Mouse (Mus musculus): ENCODE results near the gene Irf6. TPM values are rescaled to one million over a fixed set of nuclear protein-coding genes. Genes with fewer than 3 reads are reported as not detected.

Irf6 gene
- 2.6 and 3.0 TPM in 2 replicates for polyA plus RNA-seq (2014; fragmentation: Nextera tagmentation; extraction: Ambion mirVana)

GRCm38 (mm10) chr1:193152872-193153271, at the start of gene Irf6:
TSS of gene Irf6 (plus strand) at chr1:193153111.
- H3K9ac ChIP-seq (ENCODE audit: low read length), result no peak within 1 kb of the TSS; the same call in 1 of the 2 replicates

GRCm38 (mm10) chr1:193112093-193112492, 40.8 kb upstream of the Irf6 start:
- Histone ChIP-seq H3K9me3 (ENCODE audit: control insufficient read depth, low read length) (no peaks in the 10 kb centered on the region), H3K27me3 (ENCODE audit: control insufficient read depth, insufficient read depth, low read length) (no peaks in the 10 kb centered on the region), H3K27ac (ENCODE audit: low read depth, low read length) (no peak overlapping the region), H3K4me3 (ENCODE audit: low read depth, low read length) (no peak overlapping the region), H3K36me3 (ENCODE audit: control insufficient read depth, insufficient read depth, low read length) (peaks cover 19% of the 10 kb centered on the region; the same call in 1 of the 2 replicates), H3K9ac (ENCODE audit: low read length) (no peak overlapping the region), H3K4me2 (ENCODE audit: low read depth, low read length, severe bottlenecking) (no peak overlapping the region), H3K4me1 (replicated peaks; ENCODE audit: control insufficient read depth, insufficient read depth, low read length) (no peaks in the 10 kb centered on the region)
- 95% methylated on average over 9 of the region's 9 CpGs for WGBS
- no peak for ATAC-seq (replicated peaks; ENCODE audit: low FRiP score)
- no peak for DNase-seq (ENCODE audit: low spot score)

More at GRCm38 (mm10) chr1:193152872-193153271, at the start of gene Irf6:
- DNase-seq (ENCODE audit: low spot score) (peak; percentile 76), ATAC-seq (replicated peaks; ENCODE audit: low FRiP score) (peak; percentile 89)
- H3K9me3 ChIP-seq (ENCODE audit: control insufficient read depth, low read length), result no peaks in the 10 kb centered on the region
- peak within 1 kb of the TSS; percentile 50 for H3K4me2 ChIP-seq (ENCODE audit: low read depth, low read length, severe bottlenecking)
- peaks cover 4% of the 10 kb centered on the region for H3K4me1 ChIP-seq (replicated peaks; ENCODE audit: control insufficient read depth, insufficient read depth, low read length)
- no peaks in the 10 kb centered on the region for H3K36me3 ChIP-seq (ENCODE audit: control insufficient read depth, insufficient read depth, low read length)
- H3K4me3 ChIP-seq (ENCODE audit: low read depth, low read length), result peak within 1 kb of the TSS; percentile 23
- no peak within 1 kb of the TSS for H3K27ac ChIP-seq (ENCODE audit: low read depth, low read length)
- WGBS, result under 1% methylated on average over 30 of the region's 30 CpGs
- peaks cover 30% of the 10 kb centered on the region for H3K27me3 ChIP-seq (ENCODE audit: control insufficient read depth, insufficient read depth, low read length)

GRCm38 (mm10) chr1:193122793-193123192, 30.1 kb upstream of the Irf6 start:
- Histone ChIP-seq H3K9me3 (ENCODE audit: control insufficient read depth, low read length) (no peaks in the 10 kb centered on the region), H3K9ac (ENCODE audit: low read length) (no peak overlapping the region), H3K27me3 (ENCODE audit: control insufficient read depth, insufficient read depth, low read length) (no peaks in the 10 kb centered on the region), H3K4me1 (replicated peaks; ENCODE audit: control insufficient read depth, insufficient read depth, low read length) (no peaks in the 10 kb centered on the region), H3K4me3 (ENCODE audit: low read depth, low read length) (no peak overlapping the region), H3K36me3 (ENCODE audit: control insufficient read depth, insufficient read depth, low read length) (peaks cover 31% of the 10 kb centered on the region), H3K4me2 (ENCODE audit: low read depth, low read length, severe bottlenecking) (no peak overlapping the region), H3K27ac (ENCODE audit: low read depth, low read length) (no peak overlapping the region)
- DNase-seq (ENCODE audit: low spot score), result no peak
- 95% methylated on average over 7 of the region's 7 CpGs for WGBS
- ATAC-seq (replicated peaks; ENCODE audit: low FRiP score), result no peak

GRCm38 (mm10) chr1:193123290-193123689, 29.6 kb upstream of the Irf6 start:
- WGBS, result 92% methylated on average over 6 of the region's 6 CpGs
- Histone ChIP-seq H3K36me3 (ENCODE audit: control insufficient read depth, insufficient read depth, low read length) (peaks cover 26% of the 10 kb centered on the region), H3K27me3 (ENCODE audit: control insufficient read depth, insufficient read depth, low read length) (no peaks in the 10 kb centered on the region)

GRCm38 (mm10) chr1:193125835-193126234, 27.1 kb upstream of the Irf6 start:
- 87% methylated on average over 4 of the region's 4 CpGs for WGBS
- no peak overlapping the region for H3K4me3 ChIP-seq (ENCODE audit: low read depth, low read length)
- no peak overlapping the region for H3K27ac ChIP-seq (ENCODE audit: low read depth, low read length)
- peaks cover 5% of the 10 kb centered on the region; the same call in 1 of the 2 replicates for H3K4me1 ChIP-seq (replicated peaks; ENCODE audit: control insufficient read depth, insufficient read depth, low read length)
- H3K27me3 ChIP-seq (ENCODE audit: control insufficient read depth, insufficient read depth, low read length), result no peaks in the 10 kb centered on the region
- H3K36me3 ChIP-seq (ENCODE audit: control insufficient read depth, insufficient read depth, low read length), result peaks cover 22% of the 10 kb centered on the region
- H3K9ac ChIP-seq (ENCODE audit: low read length), result no peak overlapping the region
- H3K4me2 ChIP-seq (ENCODE audit: low read depth, low read length, severe bottlenecking), result no peak overlapping the region
- no peaks in the 10 kb centered on the region for H3K9me3 ChIP-seq (ENCODE audit: control insufficient read depth, low read length)
- no peak for DNase-seq (ENCODE audit: low spot score)
- ATAC-seq (replicated peaks; ENCODE audit: low FRiP score), result no peak

More at GRCm38 (mm10) chr1:193123290-193123689, 29.6 kb upstream of the Irf6 start:
- H3K9ac ChIP-seq (ENCODE audit: low read length), result no peak overlapping the region
- no peak overlapping the region for H3K4me2 ChIP-seq (ENCODE audit: low read depth, low read length, severe bottlenecking)
- H3K9me3 ChIP-seq (ENCODE audit: control insufficient read depth, low read length), result no peaks in the 10 kb centered on the region
- DNase-seq (ENCODE audit: low spot score) (no peak), ATAC-seq (replicated peaks; ENCODE audit: low FRiP score) (no peak)
- no peak overlapping the region for H3K4me3 ChIP-seq (ENCODE audit: low read depth, low read length)
- H3K4me1 ChIP-seq (replicated peaks; ENCODE audit: control insufficient read depth, insufficient read depth, low read length), result no peaks in the 10 kb centered on the region
- no peak overlapping the region for H3K27ac ChIP-seq (ENCODE audit: low read depth, low read length)

GRCm38 (mm10) chr1:193128055-193128454, 24.9 kb upstream of the Irf6 start:
- Histone ChIP-seq H3K4me2 (ENCODE audit: low read depth, low read length, severe bottlenecking) (no peak overlapping the region), H3K4me3 (ENCODE audit: low read depth, low read length) (no peak overlapping the region), H3K27ac (ENCODE audit: low read depth, low read length) (no peak overlapping the region), H3K9ac (ENCODE audit: low read length) (no peak overlapping the region), H3K36me3 (ENCODE audit: control insufficient read depth, insufficient read depth, low read length) (peaks cover 6% of the 10 kb centered on the region; the same call in 1 of the 2 replicates), H3K27me3 (ENCODE audit: control insufficient read depth, insufficient read depth, low read length) (no peaks in the 10 kb centered on the region), H3K4me1 (replicated peaks; ENCODE audit: control insufficient read depth, insufficient read depth, low read length) (peaks cover 5% of the 10 kb centered on the region; the same call in 1 of the 2 replicates), H3K9me3 (ENCODE audit: control insufficient read depth, low read length) (no peaks in the 10 kb centered on the region)
- ATAC-seq (replicated peaks; ENCODE audit: low FRiP score) (no peak), DNase-seq (ENCODE audit: low spot score) (no peak)
- 91% methylated on average over 6 of the region's 6 CpGs for WGBS

- Histone ChIP-seq H3K4me2 (ENCODE audit: low read depth, low read length, severe bottlenecking) (peak overlapping the region; percentile 60), H3K27ac (ENCODE audit: low read depth, low read length) (no peak overlapping the region), H3K36me3 (ENCODE audit: control insufficient read depth, insufficient read depth, low read length) (peaks cover 2% of the 10 kb centered on the region; the same call in 1 of the 2 replicates), H3K4me1 (replicated peaks; ENCODE audit: control insufficient read depth, insufficient read depth, low read length) (peaks cover 5% of the 10 kb centered on the region; the same call in 1 of the 2 replicates), H3K4me3 (ENCODE audit: low read depth, low read length) (peak overlapping the region; percentile 97), H3K27me3 (ENCODE audit: control insufficient read depth, insufficient read depth, low read length) (no peaks in the 10 kb centered on the region), H3K9ac (ENCODE audit: low read length) (peak overlapping the region; percentile 79), H3K9me3 (ENCODE audit: control insufficient read depth, low read length) (no peaks in the 10 kb centered on the region)
- ATAC-seq (replicated peaks; ENCODE audit: low FRiP score), result no peak
- WGBS, result 36% methylated on average over 5 of the region's 5 CpGs
- DNase-seq (ENCODE audit: low spot score), result no peak
Measured at GRCm38 (mm10) chr1:193129321-193129720, 23.6 kb upstream of the Irf6 start.

- Histone ChIP-seq H3K27ac (ENCODE audit: low read depth, low read length) (no peak within 1 kb of the TSS), H3K9me3 (ENCODE audit: control insufficient read depth, low read length) (no peaks in the 10 kb centered on the region), H3K4me1 (replicated peaks; ENCODE audit: control insufficient read depth, insufficient read depth, low read length) (peaks cover 5% of the 10 kb centered on the region; the same call in 1 of the 2 replicates), H3K36me3 (ENCODE audit: control insufficient read depth, insufficient read depth, low read length) (peaks cover 2% of the 10 kb centered on the region; the same call in 1 of the 2 replicates), H3K4me2 (ENCODE audit: low read depth, low read length, severe bottlenecking) (peak within 1 kb of the TSS; percentile 60), H3K4me3 (ENCODE audit: low read depth, low read length) (peak within 1 kb of the TSS; percentile 97), H3K9ac (ENCODE audit: low read length) (peak within 1 kb of the TSS; percentile 79), H3K27me3 (ENCODE audit: control insufficient read depth, insufficient read depth, low read length) (no peaks in the 10 kb centered on the region)
- DNase-seq (ENCODE audit: low spot score) (peak; percentile 99), ATAC-seq (replicated peaks; ENCODE audit: low FRiP score) (peak; percentile 96)
- under 1% methylated on average over 61 of the region's 61 CpGs for WGBS
Measured at GRCm38 (mm10) chr1:193129786-193130455, 23.0 kb upstream of the Irf6 start, which contains the start of gene Diexf. TSS of gene Diexf (minus strand) at chr1:193130272.

Data from forebrain, embryonic 11.5 days (tissue).